Mouse (Mus musculus) erythroblast, adult 5-6 weeks (primary cell): ENCODE data around the gene Casp1. TPM values are rescaled to one million over a fixed set of nuclear protein-coding genes. Genes with fewer than 3 reads are reported as not detected.

Source experiments
- ATAC-seq: replicated peaks from 2 replicates; pipeline ENCODE4 v1.8.0; 2016; ENCODE audit warnings: moderate number of reproducible peaks, mild to moderate bottlenecking, moderate TSS enrichment, inconsistent platforms; ENCODE audit not compliant: poor library complexity, low FRiP score, severe bottlenecking
- total RNA-seq, 2 experiments: library from RNA; stranded (forward) in 1 of 2; stranded (reverse) in 1 of 2; fragments of 150-400 nt in 1 of 2; fragments of 200-764, 138-1000 nt in 1 of 2; gene quantifications; 2 replicates each; pipeline versions ENCODE4 v1.2.3 to v1.2.4; 2015 to 2017; ENCODE audit warnings: low replicate concordance in 2 of 2

Casp1 gene
- total RNA-seq, 2 experiments from 2014 or later: 5.9 to 35.0 TPM

GRCm38 (mm10) chr9:5356801-5357200 is 58.5 kb downstream of the Casp1 start:
- no peak for ATAC-seq

Other genes starting within 250 kb of the Casp1 start
- 10.0 and 18.3 TPM in 2 replicates for gene Casp4, start 10.3 kb downstream of the Casp1 start, total RNA-seq (2015; ENCODE audit: low replicate concordance)
- 5.3 and 9.1 TPM in 2 replicates for gene Casp4, start 10.3 kb downstream of the Casp1 start, total RNA-seq (2017; ENCODE audit: low replicate concordance)
- not detected in 2 replicates for gene Casp12, start 46.9 kb downstream of the Casp1 start, total RNA-seq (2015; ENCODE audit: low replicate concordance)
- gene Casp12, start 46.9 kb downstream of the Casp1 start, total RNA-seq (2017; ENCODE audit: low replicate concordance): 0.28 and 1.9 TPM in 2 replicates